Mouse (Mus musculus) layer of hippocampus, adult 8-10 months (tissue): ENCODE results near the gene RPS10-NUDT3. TPM values are rescaled to one million over a fixed set of nuclear protein-coding genes. Genes with fewer than 3 reads are reported as not detected.

Source experiments
- DNase-seq, 2 experiments: peaks; one replicate each; pipeline ENCODE4 v3.0.0; 2022; ENCODE audit warnings: low spot score in 2 of 2
- total RNA-seq, 4 experiments: library from RNA; stranded (reverse); gene quantifications; 2 replicates each; pipeline ENCODE4 v1.2.4; 2022

Gene RPS10-NUDT3
- total RNA-seq, 4 experiments from 2014 or later = 1.6 TPM; not detected in 3

DNA sequence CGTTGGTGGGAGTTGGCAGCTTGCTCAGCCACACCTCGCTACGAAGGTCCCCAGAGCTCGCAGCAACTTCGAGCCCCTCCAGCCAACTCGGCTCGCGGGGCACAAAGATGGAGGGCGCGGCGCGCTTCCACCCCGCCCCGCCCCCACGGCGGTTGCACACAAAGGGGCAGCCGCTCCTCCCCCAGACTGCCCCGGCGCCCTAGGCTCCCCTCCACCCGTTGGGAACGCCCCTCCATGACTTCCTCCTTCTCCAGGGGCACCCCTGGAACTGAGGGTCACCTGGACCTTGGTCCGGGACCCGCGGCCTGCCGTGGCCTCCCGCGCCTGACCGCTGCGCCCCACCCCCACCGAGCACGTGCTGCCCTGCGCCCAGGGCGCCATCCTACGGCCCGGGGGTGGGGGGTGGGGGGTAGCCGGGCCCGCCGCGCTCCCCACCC lies 79.9 kb downstream of the RPS10-NUDT3 start:
- DNase-seq = no peak

DNA sequence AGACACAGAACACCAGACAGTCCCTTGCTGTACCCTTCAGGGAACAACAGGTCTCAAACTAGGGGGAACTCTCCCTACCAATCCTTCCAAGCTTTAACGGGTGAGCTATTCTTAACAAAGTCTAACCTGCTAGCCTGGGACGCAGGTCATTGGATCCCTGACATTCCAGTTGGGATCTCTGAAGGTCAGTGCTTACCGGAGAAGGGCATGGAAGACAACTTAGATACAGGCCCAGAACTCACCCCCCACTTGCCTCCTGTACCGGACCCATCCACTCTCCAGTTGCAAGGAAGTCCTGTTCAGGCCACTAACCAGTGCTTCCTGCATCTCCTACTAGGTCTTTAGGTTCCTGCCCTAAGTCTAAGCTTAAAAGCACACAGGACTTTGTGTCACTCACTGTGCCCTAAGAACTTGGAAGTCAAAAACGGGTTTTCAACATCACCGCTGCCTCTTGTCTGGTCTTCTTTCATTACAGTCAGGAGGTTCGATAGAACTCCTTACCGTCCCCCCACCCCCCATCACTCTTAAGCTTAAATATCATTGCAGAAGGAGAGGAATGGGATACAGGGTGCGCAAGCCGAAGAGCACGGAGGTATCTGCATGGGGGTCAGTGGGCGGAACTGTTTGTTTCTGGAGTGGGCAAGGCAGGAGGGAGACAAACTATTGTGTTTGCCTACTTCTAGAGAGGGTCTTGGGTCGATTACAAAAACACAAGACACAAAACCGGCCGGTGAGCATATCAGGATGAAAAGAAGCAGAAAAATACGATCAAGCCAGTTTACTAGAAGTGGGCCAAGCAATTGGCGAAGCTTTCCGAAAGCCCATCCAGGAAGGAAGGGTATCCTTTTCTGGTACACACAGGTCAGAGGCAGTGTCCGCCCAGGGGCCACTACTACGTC lies 80.7 kb downstream of the RPS10-NUDT3 start:
- DNase-seq = no peak

DNA sequence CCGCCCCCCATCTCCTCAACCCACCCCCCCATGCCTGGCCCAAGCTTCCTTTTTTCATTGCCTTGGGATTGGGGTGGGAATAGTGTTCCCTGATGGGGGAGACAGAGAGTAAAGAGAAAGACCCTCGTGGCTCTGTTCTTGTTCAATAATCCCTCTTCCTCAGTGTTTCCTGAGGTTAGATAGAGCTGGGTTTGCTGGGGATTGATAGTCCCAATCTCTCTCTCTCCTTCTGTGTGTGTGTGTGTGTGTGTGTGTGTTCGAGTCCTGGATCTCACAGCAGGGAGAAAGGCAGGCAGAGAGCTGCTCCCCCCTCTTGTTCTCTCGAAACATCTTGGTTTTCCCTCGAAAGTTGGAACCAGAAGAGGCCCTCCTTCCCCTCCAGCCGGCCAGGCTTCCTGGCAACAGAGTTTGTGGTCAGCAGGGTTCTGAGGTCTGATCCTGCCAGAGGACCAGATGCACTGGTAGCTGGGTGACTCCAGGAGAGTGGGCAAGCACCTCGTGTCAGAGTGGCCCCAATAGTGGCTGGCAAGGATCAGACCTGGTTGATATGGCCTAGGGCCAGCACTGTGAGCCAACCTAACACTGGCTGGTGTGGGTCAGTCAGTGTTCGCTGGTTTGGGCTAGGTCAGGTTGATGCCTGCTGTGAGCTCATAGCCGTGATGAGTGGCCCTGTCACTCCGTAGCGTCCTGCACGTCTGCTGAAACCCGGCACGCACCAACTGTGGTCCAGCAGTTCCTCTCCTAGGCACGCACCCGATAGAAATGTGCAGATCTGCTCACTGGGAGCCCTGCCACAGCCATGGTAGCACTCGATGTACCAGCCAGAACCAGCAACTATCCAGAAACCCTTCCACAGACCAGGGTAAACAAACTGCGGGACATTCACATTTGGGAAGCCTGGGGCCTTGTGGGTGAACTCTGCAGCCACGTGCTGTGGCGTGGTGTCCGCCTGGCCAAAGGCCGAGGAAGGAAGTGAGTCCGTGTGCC lies 82.5 kb downstream of the RPS10-NUDT3 start:
- no peak for DNase-seq

DNA sequence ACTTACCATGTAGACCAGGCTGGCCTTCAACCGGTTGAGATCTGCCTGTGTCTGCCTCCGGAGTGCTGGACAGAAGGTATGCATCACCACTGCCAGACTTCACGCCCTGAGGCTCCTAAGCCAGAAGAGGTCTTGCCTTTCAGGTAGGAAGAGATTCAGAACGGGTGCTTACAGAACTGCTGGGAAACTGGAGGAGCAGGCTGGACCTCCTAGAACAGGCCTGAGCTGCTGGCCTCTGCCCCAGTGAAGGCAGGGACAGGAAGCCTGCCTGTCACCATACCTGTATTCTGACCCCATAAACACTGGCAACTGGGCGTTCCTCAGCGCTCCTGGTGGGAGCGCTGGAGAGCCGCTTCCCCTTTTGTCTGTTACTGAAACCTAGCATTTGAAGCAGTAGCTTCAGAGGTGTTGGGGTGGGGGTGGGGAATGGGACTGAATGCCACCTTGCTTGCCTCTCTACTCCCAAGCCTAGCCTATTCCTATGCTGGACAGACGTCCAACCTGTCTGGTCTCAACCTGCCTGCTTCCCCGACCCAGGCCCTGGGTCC lies 83.6 kb downstream of the RPS10-NUDT3 start:
- DNase-seq = no peak

DNA sequence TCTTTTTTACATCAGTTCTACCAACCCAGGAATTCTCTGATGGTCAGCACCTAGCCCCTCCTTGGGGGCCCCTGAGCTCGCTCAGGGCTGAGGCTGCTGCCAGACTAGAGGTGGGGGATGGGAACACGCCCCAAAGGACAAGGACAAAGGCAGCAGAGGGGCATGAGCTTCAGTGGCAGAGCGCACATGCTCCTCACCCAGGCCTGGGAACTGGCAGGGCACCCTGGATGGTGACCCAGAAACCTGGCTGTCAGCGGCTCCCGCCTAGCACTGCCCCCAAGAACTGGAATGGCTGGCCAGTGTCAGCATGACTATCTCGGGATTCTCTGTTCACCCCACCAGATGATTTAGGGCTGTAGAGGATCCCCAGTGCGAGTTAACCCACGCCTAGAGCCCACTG lies 85.8 kb downstream of the RPS10-NUDT3 start:
- no peak for DNase-seq

DNA sequence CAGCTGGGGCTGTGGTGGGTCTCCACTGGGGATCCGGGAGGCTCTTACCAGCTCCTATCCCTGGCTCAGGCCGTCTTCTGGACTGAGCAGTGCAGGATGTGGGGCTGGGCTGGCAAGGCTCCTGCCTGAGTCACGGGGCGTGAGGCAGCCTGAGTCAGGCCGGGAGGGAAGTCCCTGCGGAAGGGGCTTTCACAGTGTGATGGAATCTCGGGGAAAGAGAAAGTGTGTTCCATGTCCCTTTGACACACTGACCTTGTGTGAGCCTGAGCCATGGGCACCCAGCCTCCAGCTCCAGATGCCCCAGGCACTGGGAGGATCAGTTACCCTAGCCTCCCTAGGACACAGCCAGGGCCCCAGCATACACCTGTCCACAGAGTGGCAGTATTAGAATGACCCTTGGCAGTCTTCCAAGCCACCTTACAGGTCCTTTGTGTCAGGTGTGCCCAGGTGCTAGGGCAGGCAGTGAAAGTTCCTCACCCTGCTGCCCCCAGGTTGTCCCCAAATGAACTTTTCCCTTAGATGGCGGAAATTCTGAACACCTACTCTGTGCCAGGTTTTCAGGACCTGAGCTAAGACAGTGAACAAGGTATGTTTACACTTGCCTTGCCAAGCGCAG lies 87.7 kb downstream of the RPS10-NUDT3 start:
- DNase-seq = no peak

DNA sequence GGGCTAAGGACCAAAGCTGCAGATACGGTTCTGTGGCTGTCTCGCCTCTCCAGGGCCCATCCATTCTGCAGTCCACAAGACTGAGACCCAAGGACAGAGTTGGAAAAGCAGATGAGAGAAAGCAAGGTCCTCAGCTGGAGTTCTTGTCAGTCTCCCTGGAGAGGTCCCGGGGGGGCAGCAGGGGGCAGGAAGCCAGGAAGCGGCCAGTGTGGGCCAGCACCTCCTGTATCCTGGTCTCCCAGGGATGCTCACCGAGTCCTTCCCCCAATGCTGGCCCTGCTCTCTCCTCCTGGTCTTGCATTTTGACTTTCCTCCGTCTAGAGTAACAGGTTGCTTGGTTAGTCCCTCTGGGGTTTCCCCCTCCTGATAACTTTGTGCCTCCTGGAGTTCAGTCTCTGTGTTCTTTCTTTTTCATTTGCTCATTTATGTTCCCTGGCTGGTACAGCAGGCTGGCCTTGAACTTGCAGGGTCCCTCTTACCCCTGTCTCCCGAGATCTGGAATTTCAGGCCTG lies 88.4 kb downstream of the RPS10-NUDT3 start:
- DNase-seq = no peak

DNA sequence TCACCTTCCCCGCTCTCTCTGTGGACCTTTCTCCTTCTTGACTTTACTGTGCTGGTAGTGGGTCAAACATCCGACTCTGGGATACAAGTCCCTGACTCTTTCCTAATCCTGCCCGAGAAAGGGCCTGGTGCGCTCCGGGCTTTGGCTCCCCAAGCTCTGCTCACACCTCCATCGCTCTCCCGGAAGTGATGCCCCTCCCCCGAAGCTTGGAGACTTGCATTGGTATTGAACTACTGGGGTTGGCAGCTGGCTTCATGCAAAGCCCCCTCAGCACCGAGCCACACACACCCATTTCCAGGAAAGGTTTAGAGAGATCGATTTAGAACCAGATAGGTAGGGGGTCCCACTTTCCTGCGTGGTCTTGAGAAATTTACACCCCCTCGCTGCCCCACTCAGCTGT lies 89.0 kb downstream of the RPS10-NUDT3 start:
- no peak for DNase-seq

DNA sequence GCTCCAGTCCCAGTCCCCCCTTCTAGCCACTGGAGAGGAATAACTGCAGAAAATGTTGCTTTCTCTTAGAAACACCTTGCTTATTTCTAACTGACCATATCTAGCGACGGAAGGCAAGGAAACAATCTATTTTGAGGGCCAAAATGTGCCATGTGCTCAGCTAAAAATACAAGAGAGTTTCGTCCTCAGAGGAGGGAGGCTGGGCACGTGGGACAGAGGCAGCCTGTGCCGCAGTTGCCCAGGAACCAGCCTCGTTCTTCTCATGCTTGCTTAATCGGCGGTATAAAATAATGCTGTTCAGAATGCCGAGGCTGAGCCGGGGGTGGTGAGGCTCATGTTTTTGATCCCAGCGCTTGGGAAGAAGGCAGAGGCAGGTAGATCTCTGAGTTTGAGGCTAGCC lies 90.5 kb downstream of the RPS10-NUDT3 start:
- no peak for DNase-seq

DNA sequence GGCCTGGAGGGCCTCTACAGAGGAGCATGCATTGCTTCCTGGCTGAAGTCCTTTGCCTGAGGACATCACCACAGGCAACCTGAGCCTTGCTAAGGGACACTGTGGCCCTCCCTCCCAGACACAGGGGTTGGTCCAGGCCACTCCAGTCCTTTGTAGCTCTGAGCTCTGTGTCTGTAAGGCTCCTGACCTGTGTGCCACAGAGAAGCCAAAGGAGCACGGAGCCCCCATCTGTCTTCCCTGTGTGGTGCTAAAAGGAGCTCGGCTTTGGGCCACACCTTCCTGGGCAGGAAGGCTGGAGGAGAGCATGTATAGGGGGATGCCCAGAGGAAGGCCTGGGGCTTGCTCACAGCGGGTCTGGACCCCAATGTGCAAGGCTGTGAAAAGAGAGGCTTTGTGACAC lies 93.0 kb downstream of the RPS10-NUDT3 start:
- no peak for DNase-seq

DNA sequence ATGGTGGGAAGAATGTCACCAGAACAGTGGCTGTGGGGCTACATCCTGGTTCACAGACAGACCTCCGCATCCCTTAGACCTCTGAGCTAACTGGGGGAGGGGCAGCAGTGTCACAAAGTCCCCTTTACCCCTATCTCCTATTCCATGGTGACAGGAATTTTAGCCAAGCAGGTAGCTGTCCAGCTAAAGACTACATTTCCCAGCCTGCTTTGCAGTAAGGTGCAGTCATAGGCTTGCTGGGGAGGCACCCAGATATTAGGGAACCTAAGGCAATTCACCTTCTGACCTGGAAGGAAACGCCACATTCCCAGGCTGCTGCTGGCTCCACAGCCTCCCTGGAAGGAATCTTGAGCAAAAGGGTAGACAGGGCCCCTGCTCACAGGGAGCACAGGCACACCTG lies 93.8 kb downstream of the RPS10-NUDT3 start:
- DNase-seq = no peak

DNA sequence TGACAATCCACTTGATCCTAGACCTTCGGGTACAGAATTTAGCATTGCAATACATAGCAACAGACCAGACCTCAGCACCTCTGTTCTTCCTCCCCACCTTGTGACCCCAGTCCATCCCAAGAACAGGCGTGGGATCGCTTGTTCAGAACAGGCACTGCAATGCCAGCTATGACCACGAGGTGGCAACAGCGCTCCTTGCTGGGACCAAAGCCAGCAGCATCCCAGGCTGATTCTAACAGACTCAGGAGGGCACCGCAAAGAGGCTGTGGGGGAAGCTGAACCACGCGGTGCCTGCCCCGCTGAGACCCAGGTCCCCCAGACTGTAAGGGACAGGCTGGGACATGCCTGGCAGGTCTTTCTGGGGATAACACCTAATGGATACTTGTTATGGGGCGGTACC lies 100.3 kb downstream of the RPS10-NUDT3 start:
- peak; percentile 78 to 89 for DNase-seq

DNA sequence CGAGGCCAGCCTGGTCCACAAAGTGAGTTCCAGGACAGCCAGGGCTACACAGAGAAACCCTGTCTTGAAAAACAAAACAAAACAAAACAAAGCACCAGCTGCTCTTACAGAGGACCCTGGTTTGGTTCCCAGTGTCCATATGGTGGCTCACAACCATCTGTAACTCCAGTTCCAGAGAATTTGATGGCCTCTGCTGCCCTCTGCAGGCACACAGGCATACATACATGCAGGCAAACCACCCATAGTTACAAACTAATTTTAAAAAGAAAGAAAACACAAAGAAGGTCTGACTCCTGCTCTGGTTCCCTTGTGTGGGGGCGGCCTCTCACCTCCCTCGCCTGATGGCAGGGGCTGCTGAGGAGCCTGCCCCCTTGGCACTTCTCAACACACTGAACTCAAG lies 101.7 kb downstream of the RPS10-NUDT3 start:
- DNase-seq = no peak

DNA sequence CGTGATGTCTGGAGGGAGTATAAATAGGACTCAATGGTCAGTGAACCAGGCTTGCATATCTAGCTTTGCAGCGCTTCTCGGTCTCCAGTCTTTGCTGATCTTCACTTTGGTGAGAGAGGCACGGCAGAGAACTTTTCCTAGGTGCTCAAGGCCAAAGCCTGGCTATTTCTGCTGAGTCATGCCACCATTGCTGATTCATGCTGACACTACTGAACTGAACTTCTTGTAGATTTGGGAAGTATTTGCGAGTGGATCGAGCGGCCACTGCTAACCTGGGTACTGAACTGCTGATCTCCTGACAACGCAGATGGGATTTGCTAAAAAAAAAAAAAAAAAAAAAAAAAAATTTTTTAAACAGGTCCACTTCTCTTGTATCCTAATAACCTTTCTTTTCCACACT lies 102.9 kb downstream of the RPS10-NUDT3 start:
- DNase-seq = no peak

Other genes starting within 250 kb of the RPS10-NUDT3 start
- gene Grm4, start 113.8 kb downstream of the RPS10-NUDT3 start, total RNA-seq = 10 to 100 TPM in 3 of 4 experiments, 1 to 10 TPM in 1; 9.9 to 13.0 (median 12.6) TPM
- gene Hmga1, start 78.7 kb downstream of the RPS10-NUDT3 start, total RNA-seq = 10 to 100 TPM; 30.4 to 39.8 (median 36.1) TPM
- 10 to 100 TPM; 61.9 to 71.6 (median 65.0) TPM for gene AI413582, start 69.5 kb downstream of the RPS10-NUDT3 start, total RNA-seq
- gene Nudt3, start 11.7 kb downstream of the RPS10-NUDT3 start, total RNA-seq = 100 to 1,000 TPM; 470 to 533 (median 501) TPM
- gene Rps10, start 1.4 kb upstream of the RPS10-NUDT3 start, total RNA-seq = 100 to 1,000 TPM; 403 to 610 (median 491) TPM
- gene Pacsin1, start 20.3 kb upstream of the RPS10-NUDT3 start, total RNA-seq = 100 to 1,000 TPM; 308 to 331 (median 324) TPM
- under 1 TPM in 3 of 4 experiments, not detected in 1; 0.25 to 0.63 (median 0.31) TPM for gene Spdef, start 93.7 kb upstream of the RPS10-NUDT3 start, total RNA-seq
- gene D17Wsu92e, start 185.4 kb upstream of the RPS10-NUDT3 start, total RNA-seq = 100 to 1,000 TPM; 176 to 194 (median 184) TPM
- 10 to 100 TPM; 39.0 to 49.8 (median 42.1) TPM for gene Snrpc, start 202.9 kb upstream of the RPS10-NUDT3 start, total RNA-seq
- gene Uhrf1bp1, start 221.2 kb upstream of the RPS10-NUDT3 start, total RNA-seq = 10 to 100 TPM; 17.5 to 20.4 (median 18.4) TPM